Mouse (Mus musculus): ENCODE measurements around the gene Map3k21. TPM values are rescaled to one million over a fixed set of nuclear protein-coding genes. Genes with fewer than 3 reads are reported as not detected.

Map3k21 gene
- polyA plus RNA-seq, 1 experiment from 2014 or later: 5.3 TPM

- no peaks in the 10 kb centered on the region for H3K9me3 ChIP-seq (ENCODE audit: low read depth, low read length)
- no peak overlapping the region for H3K4me3 ChIP-seq (ENCODE audit: low read depth, low read length)
- peak; percentile 87 for DNase-seq
- peak; percentile 71 for TF ChIP-seq CTCF (IDR thresholded peaks at IDR 0.05; ENCODE audit: low read depth)
- H3K27ac ChIP-seq (ENCODE audit: low read depth): no peak overlapping the region
- no peaks in the 10 kb centered on the region for H3K4me1 ChIP-seq (ENCODE audit: insufficient read depth)
- H3K36me3 ChIP-seq (ENCODE audit: insufficient read depth): no peaks in the 10 kb centered on the region
- H3K9ac ChIP-seq: no peak overlapping the region
- under 1% methylated on average over 6 of the region's 6 CpGs for WGBS
- no peak for ATAC-seq (ENCODE audit: insufficient read depth)
- H3K27me3 ChIP-seq (ENCODE audit: insufficient read depth, low read length): peaks cover 29% of the 10 kb centered on the region
- no peak overlapping the region for H3K4me2 ChIP-seq
Measured at GRCm38 (mm10) chr8:125898899-125899298, 11.4 kb upstream of the Map3k21 start.

- Histone ChIP-seq H3K36me3 (ENCODE audit: insufficient read depth) (no peaks in the 10 kb centered on the region), H3K9me3 (ENCODE audit: low read depth, low read length) (no peaks in the 10 kb centered on the region), H3K27me3 (ENCODE audit: insufficient read depth, low read length) (peaks cover 28% of the 10 kb centered on the region), H3K27ac (ENCODE audit: low read depth) (no peak overlapping the region), H3K4me2 (no peak overlapping the region), H3K4me3 (ENCODE audit: low read depth, low read length) (no peak overlapping the region), H3K4me1 (ENCODE audit: insufficient read depth) (no peaks in the 10 kb centered on the region), H3K9ac (no peak overlapping the region)
- TF ChIP-seq CTCF (IDR thresholded peaks at IDR 0.05; ENCODE audit: low read depth): peak; percentile 44
- WGBS: 20% methylated on average over 2 of the region's 2 CpGs
- no peak for DNase-seq
- ATAC-seq (ENCODE audit: insufficient read depth): no peak
Measured at GRCm38 (mm10) chr8:125901167-125901566, 9.1 kb upstream of the Map3k21 start.

- Histone ChIP-seq H3K4me3 (ENCODE audit: low read depth, low read length) (no peak overlapping the region), H3K36me3 (ENCODE audit: insufficient read depth) (no peaks in the 10 kb centered on the region), H3K27me3 (ENCODE audit: insufficient read depth, low read length) (peaks cover 14% of the 10 kb centered on the region), H3K4me2 (no peak overlapping the region), H3K9ac (no peak overlapping the region), H3K9me3 (ENCODE audit: low read depth, low read length) (peaks cover 3% of the 10 kb centered on the region; the same call in 1 of the 2 replicates), H3K27ac (ENCODE audit: low read depth) (no peak overlapping the region; the same call in 1 of the 2 replicates), H3K4me1 (ENCODE audit: insufficient read depth) (no peaks in the 10 kb centered on the region)
- no peak for TF ChIP-seq CTCF (IDR thresholded peaks at IDR 0.05; ENCODE audit: low read depth)
- ATAC-seq (ENCODE audit: insufficient read depth): no peak
- peak; percentile 30 for DNase-seq
- 42% methylated on average over 3 of the region's 3 CpGs for WGBS
Measured at GRCm38 (mm10) chr8:125902521-125902920, 7.7 kb upstream of the Map3k21 start.

GRCm38 (mm10) chr8:125905341-125905740, 4.9 kb upstream of the Map3k21 start:
- H3K36me3 ChIP-seq (ENCODE audit: insufficient read depth): no peaks in the 10 kb centered on the region
- H3K27me3 ChIP-seq (ENCODE audit: insufficient read depth, low read length): peaks cover 19% of the 10 kb centered on the region
- no peak overlapping the region for H3K9ac ChIP-seq
- H3K4me3 ChIP-seq (ENCODE audit: low read depth, low read length): no peak overlapping the region
- TF ChIP-seq CTCF (IDR thresholded peaks at IDR 0.05; ENCODE audit: low read depth): no peak
- H3K4me1 ChIP-seq (ENCODE audit: insufficient read depth): no peaks in the 10 kb centered on the region
- peaks cover 3% of the 10 kb centered on the region; the same call in 1 of the 2 replicates for H3K9me3 ChIP-seq (ENCODE audit: low read depth, low read length)
- peak; percentile 55 for DNase-seq
- 47% methylated on average over 2 of the region's 2 CpGs for WGBS
- H3K4me2 ChIP-seq: no peak overlapping the region
- no peak overlapping the region for H3K27ac ChIP-seq (ENCODE audit: low read depth)
- ATAC-seq (ENCODE audit: insufficient read depth): no peak

- H3K9me3 ChIP-seq (ENCODE audit: low read depth, low read length): peaks cover 3% of the 10 kb centered on the region; the same call in 1 of the 2 replicates
- no peak overlapping the region for H3K9ac ChIP-seq
- no peak for DNase-seq
- peaks cover 39% of the 10 kb centered on the region for H3K27me3 ChIP-seq (ENCODE audit: insufficient read depth, low read length)
- no peak overlapping the region for H3K4me2 ChIP-seq
- 70% methylated on average over 2 of the region's 2 CpGs for WGBS
- H3K36me3 ChIP-seq (ENCODE audit: insufficient read depth): no peaks in the 10 kb centered on the region
- peak; percentile 30 for TF ChIP-seq CTCF (IDR thresholded peaks at IDR 0.05; ENCODE audit: low read depth)
- H3K4me1 ChIP-seq (ENCODE audit: insufficient read depth): no peaks in the 10 kb centered on the region
- H3K4me3 ChIP-seq (ENCODE audit: low read depth, low read length): no peak overlapping the region
- H3K27ac ChIP-seq (ENCODE audit: low read depth): no peak overlapping the region
- ATAC-seq (ENCODE audit: insufficient read depth): no peak
Measured at GRCm38 (mm10) chr8:125907311-125907710, 2.9 kb upstream of the Map3k21 start.

- H3K36me3 ChIP-seq (ENCODE audit: insufficient read depth): no peaks in the 10 kb centered on the region
- peak overlapping the region; percentile 76 for H3K4me2 ChIP-seq
- no peak overlapping the region for H3K9ac ChIP-seq
- peaks cover 46% of the 10 kb centered on the region for H3K27me3 ChIP-seq (ENCODE audit: insufficient read depth, low read length)
- H3K9me3 ChIP-seq (ENCODE audit: low read depth, low read length): peaks cover 3% of the 10 kb centered on the region; the same call in 1 of the 2 replicates
- 4% methylated on average over 30 of the region's 30 CpGs for WGBS
- H3K27ac ChIP-seq (ENCODE audit: low read depth): peak overlapping the region; percentile 45; the same call in 1 of the 2 replicates
- peak overlapping the region; percentile 60 for H3K4me3 ChIP-seq (ENCODE audit: low read depth, low read length)
- ATAC-seq (ENCODE audit: insufficient read depth): peak; percentile 86
- no peak for TF ChIP-seq CTCF (IDR thresholded peaks at IDR 0.05; ENCODE audit: low read depth)
- DNase-seq: peak; percentile 75
- H3K4me1 ChIP-seq (ENCODE audit: insufficient read depth): no peaks in the 10 kb centered on the region
Measured at GRCm38 (mm10) chr8:125909661-125910364, 437 bp upstream of the Map3k21 start.

GRCm38 (mm10) chr8:125911229-125911580, 955 bp downstream of the Map3k21 start:
- Histone ChIP-seq H3K36me3 (ENCODE audit: insufficient read depth) (no peaks in the 10 kb centered on the region), H3K9me3 (ENCODE audit: low read depth, low read length) (peaks cover 3% of the 10 kb centered on the region; the same call in 1 of the 2 replicates), H3K4me3 (ENCODE audit: low read depth, low read length) (peak overlapping the region; percentile 60), H3K4me1 (ENCODE audit: insufficient read depth) (no peaks in the 10 kb centered on the region), H3K4me2 (peak overlapping the region; percentile 76), H3K27me3 (ENCODE audit: insufficient read depth, low read length) (peaks cover 46% of the 10 kb centered on the region), H3K27ac (ENCODE audit: low read depth) (peak overlapping the region; percentile 73), H3K9ac (peak overlapping the region; percentile 48)
- no peak for TF ChIP-seq CTCF (IDR thresholded peaks at IDR 0.05; ENCODE audit: low read depth)
- ATAC-seq (ENCODE audit: insufficient read depth): 0 out of 2 replicates have a peak, but pooled peaks have one; percentile 1
- no peak for DNase-seq
- WGBS: 2% methylated on average over 31 of the region's 31 CpGs

Measured in lung, embryonic 14.5 days (tissue).